Mouse (Mus musculus) lung, adult 10 weeks (tissue): ENCODE data around the gene Taar1. TPM values are rescaled to one million over a fixed set of nuclear protein-coding genes. Genes with fewer than 3 reads are reported as not detected.

Experiments used
- polyA plus RNA-seq: library from polyadenylated mRNA; stranded (reverse); fragments of 350-450 nt; fragmentation: Illumina TruSeq; extraction: RNeasy Lipid Tissue Mini Kit (QIAGEN cat#74804); gene quantifications from one replicate; pipeline ENCODE4 v1.2.3, GENCODE M21; 2014; ENCODE audit warnings: low read depth, low replicate concordance; ENCODE audit not compliant: insufficient read depth

Gene Taar1
- polyA plus RNA-seq, result not detected

GRCm38 (mm10) chr10:23920056-23920455 lies at the start of gene Taar1:
TSS of gene Taar1 (plus strand) at chr10:23920356.

GRCm38 (mm10) chr10:23894601-23895349 lies 25.4 kb upstream of the Taar1 start, which contains the start of gene Vnn1:
TSS of gene Vnn1 (plus strand) at chr10:23894688.

DNA sequence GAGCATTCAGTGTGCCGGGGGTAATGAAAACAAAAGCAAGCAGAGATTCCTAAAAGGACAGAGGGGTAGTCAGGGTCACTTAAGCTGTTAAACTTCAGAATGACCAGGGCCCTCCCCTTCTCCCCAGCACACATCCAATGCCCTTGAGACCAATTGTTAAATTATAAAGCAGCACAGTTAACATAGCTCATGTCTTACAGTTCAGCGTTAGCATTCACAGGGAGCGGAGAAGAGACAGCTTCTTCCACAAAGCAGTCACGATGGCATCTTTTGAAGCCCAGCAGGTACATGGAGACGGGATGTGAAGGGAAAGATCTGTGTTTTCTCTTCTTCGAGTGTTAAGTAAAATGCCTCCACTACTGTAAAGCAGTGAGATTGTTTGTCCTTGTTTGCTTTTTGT lies 18.2 kb downstream of the Taar1 start, which contains the start of gene Taar2:
Taar2 (plus strand) TSS at position 261 of the 400 bp plus-strand sequence.

GRCm38 (mm10) chr10:23949508-23950005 lies 29.4 kb downstream of the Taar1 start, which contains the start of gene Taar3:
TSS of gene Taar3 (plus strand) at chr10:23949558.

GRCm38 (mm10) chr10:23960444-23960915 lies 40.3 kb downstream of the Taar1 start, which contains the start of gene Taar4:
TSS of gene Taar4 (plus strand) at chr10:23960494.

DNA sequence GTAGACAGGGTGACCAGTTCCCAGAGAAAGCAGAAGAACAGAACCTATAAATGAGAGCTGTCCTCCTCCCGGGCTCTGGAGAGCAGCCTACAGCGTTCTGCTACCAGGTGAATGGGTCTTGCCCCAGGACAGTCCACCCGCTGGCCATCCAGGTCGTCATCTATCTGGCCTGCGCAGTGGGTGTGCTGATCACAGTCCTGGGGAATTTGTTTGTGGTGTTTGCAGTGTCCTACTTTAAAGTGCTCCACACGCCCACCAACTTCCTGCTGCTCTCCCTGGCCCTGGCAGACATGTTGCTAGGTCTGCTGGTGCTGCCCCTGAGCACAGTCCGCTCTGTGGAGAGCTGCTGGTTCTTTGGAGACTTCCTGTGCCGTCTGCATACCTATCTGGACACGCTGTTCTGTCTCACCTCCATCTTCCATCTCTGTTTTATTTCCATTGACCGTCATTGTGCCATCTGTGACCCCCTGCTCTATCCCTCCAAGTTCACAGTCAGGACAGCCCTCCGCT lies 50.6 kb downstream of the Taar1 start, which contains the start of gene Taar5:
Taar5 (plus strand) TSS at position 51 of the 510 bp plus-strand sequence.

Other genes starting within 250 kb of the Taar1 start
- gene Rps12, start 133.1 kb upstream of the Taar1 start, polyA plus RNA-seq, result 3,182 TPM
- 7.5 TPM for gene Slc18b1, start 123.4 kb upstream of the Taar1 start, polyA plus RNA-seq
- 6.3 TPM for gene Vnn3, start 68.9 kb upstream of the Taar1 start, polyA plus RNA-seq
- 8.9 TPM for gene Vnn1, start 25.7 kb upstream of the Taar1 start, polyA plus RNA-seq
- gene Taar2, start 18.2 kb downstream of the Taar1 start, polyA plus RNA-seq, result 0.24 TPM
- gene Taar3, start 29.2 kb downstream of the Taar1 start, polyA plus RNA-seq, result not detected
- not detected for gene Taar4, start 40.1 kb downstream of the Taar1 start, polyA plus RNA-seq
- gene Taar5, start 50.4 kb downstream of the Taar1 start, polyA plus RNA-seq, result not detected
- not detected for gene Taar6, start 65.3 kb downstream of the Taar1 start, polyA plus RNA-seq
- gene Taar7a, start 73.1 kb downstream of the Taar1 start, polyA plus RNA-seq, result not detected
- not detected for gene Taar7b, start 79.6 kb downstream of the Taar1 start, polyA plus RNA-seq
- not detected for gene Taar7d, start 106.9 kb downstream of the Taar1 start, polyA plus RNA-seq
- not detected for gene Taar7e, start 117.3 kb downstream of the Taar1 start, polyA plus RNA-seq
- gene Taar7f, start 129.2 kb downstream of the Taar1 start, polyA plus RNA-seq, result not detected
- not detected for gene Taar8a, start 156.1 kb downstream of the Taar1 start, polyA plus RNA-seq
- gene Taar8b, start 171.9 kb downstream of the Taar1 start, polyA plus RNA-seq, result not detected
- gene Taar8c, start 181.6 kb downstream of the Taar1 start, polyA plus RNA-seq, result not detected
- not detected for gene Taar9, start 189.2 kb downstream of the Taar1 start, polyA plus RNA-seq
- gene Stx7, start 228.9 kb downstream of the Taar1 start, polyA plus RNA-seq, result 90.9 TPM